Mouse (Mus musculus) ovary, postnatal 10 days (tissue): ENCODE measurements at regions not wholly inside any gene's neighbourhood (a gene's known extent, or its start where the extent isn't known, plus 50 kb on each side); places are given as distances from the start of the nearest gene placed in this dataset.
"Not testable (repeated sequence)": the region's sequence is repeated elsewhere in the genome, so short reads cannot be mapped to it uniquely, and the experiment has no call there.

Source experiments
- DNase-seq: peaks from one replicate; pipeline ENCODE4 v3.0.0; 2022; ENCODE audit warnings: low spot score

GRCm38 (mm10) chr4:55279351-55279750, 70.5 kb upstream of the Rad23b start:
- not testable (repeated sequence) for DNase-seq

GRCm38 (mm10) chr4:55280706-55281105, 69.1 kb upstream of the Rad23b start:
- DNase-seq: no peak

GRCm38 (mm10) chr4:55281486-55282096, 68.3 kb upstream of the Rad23b start:
- no peak for DNase-seq

GRCm38 (mm10) chr4:55282474-55282873, 67.4 kb upstream of the Rad23b start:
- no peak for DNase-seq

- DNase-seq: no peak
These were observed 65.1 kb upstream of the Rad23b start for GRCm38 (mm10) chr4:55284722-55285225.

GRCm38 (mm10) chr4:55285641-55286040, 64.2 kb upstream of the Rad23b start:
- no peak for DNase-seq

GRCm38 (mm10) chr4:55288456-55288855, 61.4 kb upstream of the Rad23b start:
- DNase-seq: no peak

- no peak for DNase-seq
These were observed 57.6 kb upstream of the Rad23b start for GRCm38 (mm10) chr4:55292277-55292676.

GRCm38 (mm10) chr4:55292701-55293100, 57.1 kb upstream of the Rad23b start:
- DNase-seq: no peak

GRCm38 (mm10) chr4:55293347-55294079, 56.3 kb upstream of the Rad23b start:
- DNase-seq: no peak

GRCm38 (mm10) chr4:55294255-55294687, 55.6 kb upstream of the Rad23b start:
- DNase-seq: no peak

- DNase-seq: no peak
These were observed 52.0 kb upstream of the Rad23b start for GRCm38 (mm10) chr4:55297841-55298240.
